Mouse (Mus musculus): ENCODE results near the gene Als2cr12.

The Als2cr12 gene

GRCm38 (mm10) chr1:58723062-58723808 is 27.4 kb upstream of the Als2cr12 start:
- H3K4me3 ChIP-seq (replicated peaks; ENCODE audit: low read length), result no peak overlapping the region
- no peaks in the 10 kb centered on the region for H3K9me3 ChIP-seq (ENCODE audit: low read length)
- peaks cover 13% of the 10 kb centered on the region for H3K36me3 ChIP-seq (ENCODE audit: insufficient read depth, low read length)
- peaks cover 14% of the 10 kb centered on the region for H3K4me1 ChIP-seq (replicated peaks; ENCODE audit: low read depth, low read length)
- no peaks in the 10 kb centered on the region for H3K27me3 ChIP-seq (ENCODE audit: insufficient read depth, low read length)
- TF ChIP-seq CTCF (conservative IDR thresholded peaks at IDR 0.05; ENCODE audit: low read length) (no peak), POU5F1 (IDR thresholded peaks at IDR 0.05; ENCODE audit: borderline replicate concordance, low read length) (no peak), NANOG (IDR thresholded peaks at IDR 0.05; ENCODE audit: borderline replicate concordance, low read length) (no peak)

GRCm38 (mm10) chr1:58722115-58722938 is 26.5 kb upstream of the Als2cr12 start:
- Histone ChIP-seq H3K9me3 (ENCODE audit: low read length) (peaks cover 4% of the 10 kb centered on the region; the same call in 1 of the 2 replicates), H3K27me3 (ENCODE audit: insufficient read depth, low read length) (no peaks in the 10 kb centered on the region), H3K4me3 (replicated peaks; ENCODE audit: low read length) (no peak overlapping the region), H3K36me3 (ENCODE audit: insufficient read depth, low read length) (peaks cover 7% of the 10 kb centered on the region), H3K4me1 (replicated peaks; ENCODE audit: low read depth, low read length) (peaks cover 14% of the 10 kb centered on the region)
- TF ChIP-seq POU5F1 (IDR thresholded peaks at IDR 0.05; ENCODE audit: borderline replicate concordance, low read length), result no peak
- TF ChIP-seq CTCF (conservative IDR thresholded peaks at IDR 0.05; ENCODE audit: low read length), result no peak
- TF ChIP-seq NANOG (IDR thresholded peaks at IDR 0.05; ENCODE audit: borderline replicate concordance, low read length), result no peak

- no peaks in the 10 kb centered on the region for H3K27me3 ChIP-seq (ENCODE audit: insufficient read depth, low read length)
- H3K4me3 ChIP-seq (replicated peaks; ENCODE audit: low read length), result no peak overlapping the region
- no peak for TF ChIP-seq CTCF (conservative IDR thresholded peaks at IDR 0.05; ENCODE audit: low read length)
- no peak for TF ChIP-seq POU5F1 (IDR thresholded peaks at IDR 0.05; ENCODE audit: borderline replicate concordance, low read length)
- TF ChIP-seq NANOG (IDR thresholded peaks at IDR 0.05; ENCODE audit: borderline replicate concordance, low read length), result no peak
- H3K36me3 ChIP-seq (ENCODE audit: insufficient read depth, low read length), result peaks cover 14% of the 10 kb centered on the region
- H3K4me1 ChIP-seq (replicated peaks; ENCODE audit: low read depth, low read length), result peaks cover 13% of the 10 kb centered on the region
- H3K9me3 ChIP-seq (ENCODE audit: low read length), result peaks cover 4% of the 10 kb centered on the region; the same call in 1 of the 2 replicates
Measured at GRCm38 (mm10) chr1:58720988-58721387, 25.2 kb upstream of the Als2cr12 start.

- TF ChIP-seq NANOG (IDR thresholded peaks at IDR 0.05; ENCODE audit: borderline replicate concordance, low read length) (no peak), POU5F1 (IDR thresholded peaks at IDR 0.05; ENCODE audit: borderline replicate concordance, low read length) (no peak), CTCF (conservative IDR thresholded peaks at IDR 0.05; ENCODE audit: low read length) (no peak)
- Histone ChIP-seq H3K4me3 (replicated peaks; ENCODE audit: low read length) (no peak overlapping the region), H3K36me3 (ENCODE audit: insufficient read depth, low read length) (peaks cover 23% of the 10 kb centered on the region), H3K9me3 (ENCODE audit: low read length) (peaks cover 4% of the 10 kb centered on the region; the same call in 1 of the 2 replicates), H3K27me3 (ENCODE audit: insufficient read depth, low read length) (no peaks in the 10 kb centered on the region), H3K4me1 (replicated peaks; ENCODE audit: low read depth, low read length) (peaks cover 7% of the 10 kb centered on the region; the same call in 1 of the 2 replicates)
Measured at GRCm38 (mm10) chr1:58720090-58720489, 24.3 kb upstream of the Als2cr12 start.

GRCm38 (mm10) chr1:58719356-58719945 is 23.7 kb upstream of the Als2cr12 start:
- Histone ChIP-seq H3K4me1 (replicated peaks; ENCODE audit: low read depth, low read length) (peaks cover 8% of the 10 kb centered on the region; the same call in 1 of the 2 replicates), H3K9me3 (ENCODE audit: low read length) (peaks cover 4% of the 10 kb centered on the region; the same call in 1 of the 2 replicates), H3K36me3 (ENCODE audit: insufficient read depth, low read length) (peaks cover 28% of the 10 kb centered on the region), H3K4me3 (replicated peaks; ENCODE audit: low read length) (no peak overlapping the region), H3K27me3 (ENCODE audit: insufficient read depth, low read length) (no peaks in the 10 kb centered on the region)
- TF ChIP-seq NANOG (IDR thresholded peaks at IDR 0.05; ENCODE audit: borderline replicate concordance, low read length) (no peak), CTCF (conservative IDR thresholded peaks at IDR 0.05; ENCODE audit: low read length) (no peak), POU5F1 (IDR thresholded peaks at IDR 0.05; ENCODE audit: borderline replicate concordance, low read length) (no peak)

- Histone ChIP-seq H3K27me3 (ENCODE audit: insufficient read depth, low read length) (no peaks in the 10 kb centered on the region), H3K4me3 (replicated peaks; ENCODE audit: low read length) (no peak overlapping the region), H3K9me3 (ENCODE audit: low read length) (peaks cover 4% of the 10 kb centered on the region; the same call in 1 of the 2 replicates), H3K36me3 (ENCODE audit: insufficient read depth, low read length) (peaks cover 28% of the 10 kb centered on the region), H3K4me1 (replicated peaks; ENCODE audit: low read depth, low read length) (peaks cover 15% of the 10 kb centered on the region)
- TF ChIP-seq CTCF (conservative IDR thresholded peaks at IDR 0.05; ENCODE audit: low read length) (no peak), NANOG (IDR thresholded peaks at IDR 0.05; ENCODE audit: borderline replicate concordance, low read length) (no peak), POU5F1 (IDR thresholded peaks at IDR 0.05; ENCODE audit: borderline replicate concordance, low read length) (no peak)
Measured at GRCm38 (mm10) chr1:58717589-58718270, 21.9 kb upstream of the Als2cr12 start.

GRCm38 (mm10) chr1:58716883-58717220 is 21.1 kb upstream of the Als2cr12 start:
- Histone ChIP-seq H3K36me3 (ENCODE audit: insufficient read depth, low read length) (peaks cover 28% of the 10 kb centered on the region), H3K27me3 (ENCODE audit: insufficient read depth, low read length) (no peaks in the 10 kb centered on the region), H3K4me3 (replicated peaks; ENCODE audit: low read length) (no peak overlapping the region), H3K4me1 (replicated peaks; ENCODE audit: low read depth, low read length) (peaks cover 19% of the 10 kb centered on the region), H3K9me3 (ENCODE audit: low read length) (peaks cover 4% of the 10 kb centered on the region; the same call in 1 of the 2 replicates)
- TF ChIP-seq POU5F1 (IDR thresholded peaks at IDR 0.05; ENCODE audit: borderline replicate concordance, low read length) (no peak), NANOG (IDR thresholded peaks at IDR 0.05; ENCODE audit: borderline replicate concordance, low read length) (no peak), CTCF (conservative IDR thresholded peaks at IDR 0.05; ENCODE audit: low read length) (no peak)
